Mouse (Mus musculus) thymus, adult 2 months (tissue): ENCODE measurements around the gene Kcnj11.

Experiments
- CTCF ChIP-seq: fragments of 200-500 bp; IDR thresholded peaks from 2 replicates; pipeline ENCODE4 v1.5.1; 2012; ENCODE audit warnings: mild to moderate bottlenecking, control low read depth, low read length, moderate library complexity, borderline replicate concordance; ENCODE audit not compliant: control insufficient read depth, poor library complexity, insufficient read depth; ENCODE audit errors: extremely low read depth
- POLR2A ChIP-seq: fragments of 200-500 bp; IDR thresholded peaks from 2 replicates; pipeline ENCODE4 v1.6.1; 2012; ENCODE audit warnings: mild to moderate bottlenecking, low read length, control low read depth, moderate library complexity; ENCODE audit not compliant: control insufficient read depth, poor library complexity, insufficient read depth; ENCODE audit errors: extremely low read depth

DNA sequence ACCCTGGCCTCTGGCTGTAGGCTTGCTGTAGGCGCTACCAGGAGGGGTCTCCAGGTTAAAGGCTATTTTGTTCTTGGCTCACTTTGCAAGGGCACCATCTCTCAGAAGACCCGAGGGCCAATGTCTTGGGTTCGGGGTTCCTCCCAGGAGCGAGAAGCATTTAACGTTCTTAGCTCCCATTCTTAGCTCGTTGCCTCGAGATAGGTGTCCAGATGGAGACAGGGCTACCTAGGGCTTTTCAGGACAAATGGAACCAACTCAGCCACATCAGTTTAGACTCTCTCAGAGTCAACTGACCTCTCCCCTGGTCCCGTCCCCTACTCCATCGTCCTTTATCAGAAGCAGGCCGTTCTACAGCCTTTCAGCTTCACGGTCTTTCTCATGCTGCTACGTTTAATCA, 31.7 kb upstream of the Kcnj11 start:
- TF ChIP-seq CTCF = no peak
- no peak for TF ChIP-seq POLR2A
